Mouse (Mus musculus) activated CD4-positive, CD25-positive, alpha-beta regulatory T cell, adult 4 months (primary cell): ENCODE measurements around the gene Megf11. TPM values are rescaled to one million over a fixed set of nuclear protein-coding genes. Genes with fewer than 3 reads are reported as not detected.

Experiments
- ATAC-seq: one replicate; pipeline ENCODE4 v1.8.0; 2017
- polyA plus RNA-seq, 2 experiments: library from polyadenylated mRNA; unstranded; fragments of 100-300 nt; shearing (Covaris generic); gene quantifications; one replicate each; pipeline ENCODE4 v1.2.1; 2017

Megf11 gene
- polyA plus RNA-seq, 2 experiments from 2014 or later = 0.14 to 0.28 TPM

- no peak for ATAC-seq
These were observed 224.1 kb downstream of the Megf11 start for GRCm38 (mm10) chr9:64609546-64609945.

- ATAC-seq = no peak
These were observed 226.9 kb downstream of the Megf11 start for GRCm38 (mm10) chr9:64612121-64612983.

GRCm38 (mm10) chr9:64612984-64613649 is 227.7 kb downstream of the Megf11 start:
- ATAC-seq = no peak

GRCm38 (mm10) chr9:64617413-64617812 is 232.0 kb downstream of the Megf11 start:
- no peak for ATAC-seq

- no peak for ATAC-seq
These were observed 233.0 kb downstream of the Megf11 start for GRCm38 (mm10) chr9:64618433-64618832.

- ATAC-seq = no peak
These were observed 234.0 kb downstream of the Megf11 start for GRCm38 (mm10) chr9:64619440-64619839.

- ATAC-seq = no peak
These were observed 235.2 kb downstream of the Megf11 start for GRCm38 (mm10) chr9:64620596-64620995.

- ATAC-seq = no peak
These were observed 236.3 kb downstream of the Megf11 start for GRCm38 (mm10) chr9:64621499-64622296.

- no peak for ATAC-seq
These were observed 237.9 kb downstream of the Megf11 start for GRCm38 (mm10) chr9:64623361-64623760.

- no peak for ATAC-seq
These were observed 239.1 kb downstream of the Megf11 start for GRCm38 (mm10) chr9:64624536-64624935.

- no peak for ATAC-seq
These were observed 244.4 kb downstream of the Megf11 start for GRCm38 (mm10) chr9:64629802-64630201.

GRCm38 (mm10) chr9:64633169-64633568 is 247.7 kb downstream of the Megf11 start:
- no peak for ATAC-seq

GRCm38 (mm10) chr9:64636111-64636510 is 250.7 kb downstream of the Megf11 start:
- ATAC-seq = no peak

GRCm38 (mm10) chr9:64636961-64637360 is 251.5 kb downstream of the Megf11 start:
- no peak for ATAC-seq

GRCm38 (mm10) chr9:64638250-64638649 is 252.8 kb downstream of the Megf11 start:
- no peak for ATAC-seq

GRCm38 (mm10) chr9:64639664-64640063 is 254.2 kb downstream of the Megf11 start:
- ATAC-seq = no peak

GRCm38 (mm10) chr9:64644129-64644528 is 258.7 kb downstream of the Megf11 start:
- ATAC-seq = no peak

GRCm38 (mm10) chr9:64645462-64645861 is 260.0 kb downstream of the Megf11 start:
- ATAC-seq = no peak

- ATAC-seq = no peak
These were observed 264.0 kb downstream of the Megf11 start for GRCm38 (mm10) chr9:64649393-64649792.

GRCm38 (mm10) chr9:64649892-64650291 is 264.5 kb downstream of the Megf11 start:
- ATAC-seq = no peak

- no peak for ATAC-seq
These were observed 265.8 kb downstream of the Megf11 start for GRCm38 (mm10) chr9:64651181-64651580.

- ATAC-seq = no peak
These were observed 266.3 kb downstream of the Megf11 start for GRCm38 (mm10) chr9:64651689-64652088.

GRCm38 (mm10) chr9:64652138-64652537 is 266.7 kb downstream of the Megf11 start:
- no peak for ATAC-seq
